Mouse (Mus musculus) thymus, adult 2 months (tissue): ENCODE data around the gene Rreb1. TPM values are rescaled to one million over a fixed set of nuclear protein-coding genes. Genes with fewer than 3 reads are reported as not detected.

Experiments
- DNase-seq: peaks from one replicate; pipeline ENCODE4 v3.0.0; 2021
- H3K27ac ChIP-seq: fragments of 200-500 bp; 2 replicates; pipeline ENCODE4 v1.5.1; 2012; ENCODE audit warnings: low read length, control low read depth; ENCODE audit not compliant: control insufficient read depth, insufficient read depth
- H3K27me3 ChIP-seq: fragments of 200-500 bp; 2 replicates; pipeline ENCODE4 v1.6.1; 2012; ENCODE audit warnings: mild to moderate bottlenecking, low read length, moderate library complexity, mixed read lengths; ENCODE audit not compliant: control insufficient read depth, insufficient read depth
- H3K36me3 ChIP-seq: fragments of 200-500 bp; 2 replicates; pipeline ENCODE4 v1.6.1; 2012; ENCODE audit warnings: mild to moderate bottlenecking, low read length, moderate library complexity; ENCODE audit not compliant: control insufficient read depth, insufficient read depth
- H3K4me1 ChIP-seq: fragments of 200-500 bp; replicated peaks from 2 replicates; pipeline ENCODE4 v1.6.1; 2012; ENCODE audit warnings: low read length; ENCODE audit not compliant: control insufficient read depth, insufficient read depth
- H3K4me3 ChIP-seq: fragments of 200-500 bp; 2 replicates; pipeline ENCODE4 v1.5.1; 2012; ENCODE audit warnings: mild to moderate bottlenecking, low read length, control low read depth, moderate library complexity; ENCODE audit not compliant: control insufficient read depth, insufficient read depth
- CTCF ChIP-seq: fragments of 200-500 bp; IDR thresholded peaks from 2 replicates; pipeline ENCODE4 v1.5.1; 2012; ENCODE audit warnings: mild to moderate bottlenecking, control low read depth, low read length, moderate library complexity, borderline replicate concordance; ENCODE audit not compliant: control insufficient read depth, poor library complexity, insufficient read depth; ENCODE audit errors: extremely low read depth
- POLR2A ChIP-seq: fragments of 200-500 bp; IDR thresholded peaks from 2 replicates; pipeline ENCODE4 v1.6.1; 2012; ENCODE audit warnings: mild to moderate bottlenecking, low read length, control low read depth, moderate library complexity; ENCODE audit not compliant: control insufficient read depth, poor library complexity, insufficient read depth; ENCODE audit errors: extremely low read depth
- WGBS: fragments of 180-500 bp; shearing (Covaris S2); methylation state at CpG from one replicate; pipeline ENCODE4 v1.1.7; 2018; 5-methylcytosine and 5-hydroxymethylcytosine counted together
- polyA plus RNA-seq: library from polyadenylated mRNA; depleted of rRNA; stranded (reverse); fragments of >200 nt; gene quantifications from 2 replicates; pipeline ENCODE4 v1.2.3, GENCODE M21; 2012

The Rreb1 gene
- polyA plus RNA-seq, 1 experiment, result 37.5 TPM

- Histone ChIP-seq H3K27ac (no peak overlapping the region), H3K27me3 (no peaks in the 10 kb centered on the region), H3K4me1 (peaks cover 21% of the 10 kb centered on the region), H3K4me3 (no peak overlapping the region), H3K36me3 (peaks cover 39% of the 10 kb centered on the region)
- no peak for TF ChIP-seq CTCF
- TF ChIP-seq POLR2A, result no peak
- 95% methylated on average over 2 of the region's 2 CpGs for WGBS
- no peak for DNase-seq
These were observed 131.0 kb downstream of the Rreb1 start for GRCm38 (mm10) chr13:37909225-37909624.

- peaks cover 42% of the 10 kb centered on the region for H3K36me3 ChIP-seq
- peaks cover 19% of the 10 kb centered on the region for H3K4me1 ChIP-seq
- TF ChIP-seq CTCF, result no peak
- TF ChIP-seq POLR2A, result no peak
- no peak overlapping the region for H3K27ac ChIP-seq
- no peak for DNase-seq
- H3K27me3 ChIP-seq, result no peaks in the 10 kb centered on the region
- 92% methylated on average over 6 of the region's 6 CpGs for WGBS
- no peak overlapping the region for H3K4me3 ChIP-seq
These were observed 133.8 kb downstream of the Rreb1 start for GRCm38 (mm10) chr13:37912011-37912410.

GRCm38 (mm10) chr13:37912591-37913467, 134.6 kb downstream of the Rreb1 start:
- Histone ChIP-seq H3K36me3 (peaks cover 50% of the 10 kb centered on the region), H3K27me3 (no peaks in the 10 kb centered on the region), H3K4me3 (no peak overlapping the region), H3K4me1 (peaks cover 15% of the 10 kb centered on the region), H3K27ac (no peak overlapping the region)
- TF ChIP-seq CTCF (no peak), POLR2A (no peak)
- DNase-seq, result no peak
- WGBS, result 88% methylated on average over 12 of the region's 12 CpGs

GRCm38 (mm10) chr13:37913963-37914362, 135.8 kb downstream of the Rreb1 start:
- peaks cover 4% of the 10 kb centered on the region; the same call in 1 of the 2 replicates for H3K4me1 ChIP-seq
- H3K4me3 ChIP-seq, result no peak overlapping the region
- TF ChIP-seq CTCF, result no peak
- no peak for TF ChIP-seq POLR2A
- DNase-seq, result no peak
- peaks cover 59% of the 10 kb centered on the region for H3K36me3 ChIP-seq
- no peaks in the 10 kb centered on the region for H3K27me3 ChIP-seq
- H3K27ac ChIP-seq, result no peak overlapping the region
- WGBS, result 25% methylated on average over 3 of the region's 3 CpGs

- no peaks in the 10 kb centered on the region for H3K27me3 ChIP-seq
- no peak overlapping the region for H3K4me3 ChIP-seq
- DNase-seq, result no peak
- WGBS, result 94% methylated on average over 15 of the region's 15 CpGs
- peaks cover 21% of the 10 kb centered on the region for H3K4me1 ChIP-seq
- H3K36me3 ChIP-seq, result peaks cover 40% of the 10 kb centered on the region
- H3K27ac ChIP-seq, result no peak overlapping the region
- TF ChIP-seq POLR2A (no peak), CTCF (no peak)
These were observed 140.4 kb downstream of the Rreb1 start for GRCm38 (mm10) chr13:37918336-37919261.

GRCm38 (mm10) chr13:37919711-37920277, 141.6 kb downstream of the Rreb1 start:
- Histone ChIP-seq H3K36me3 (peaks cover 40% of the 10 kb centered on the region), H3K4me1 (peaks cover 32% of the 10 kb centered on the region), H3K4me3 (no peak overlapping the region), H3K27ac (no peak overlapping the region), H3K27me3 (no peaks in the 10 kb centered on the region)
- 98% methylated on average over 3 of the region's 3 CpGs for WGBS
- DNase-seq, result no peak
- TF ChIP-seq CTCF, result no peak
